Mouse (Mus musculus) testis, postnatal 10 days (tissue): ENCODE measurements around the gene Map3k20.

ENCODE experiments used
- DNase-seq: peaks from one replicate; pipeline ENCODE4 v3.0.0; 2021; ENCODE audit warnings: low spot score

Gene Map3k20

GRCm38 (mm10) chr2:72321591-72321990 lies 36.2 kb downstream of the Map3k20 start:
- DNase-seq: no peak

DNA sequence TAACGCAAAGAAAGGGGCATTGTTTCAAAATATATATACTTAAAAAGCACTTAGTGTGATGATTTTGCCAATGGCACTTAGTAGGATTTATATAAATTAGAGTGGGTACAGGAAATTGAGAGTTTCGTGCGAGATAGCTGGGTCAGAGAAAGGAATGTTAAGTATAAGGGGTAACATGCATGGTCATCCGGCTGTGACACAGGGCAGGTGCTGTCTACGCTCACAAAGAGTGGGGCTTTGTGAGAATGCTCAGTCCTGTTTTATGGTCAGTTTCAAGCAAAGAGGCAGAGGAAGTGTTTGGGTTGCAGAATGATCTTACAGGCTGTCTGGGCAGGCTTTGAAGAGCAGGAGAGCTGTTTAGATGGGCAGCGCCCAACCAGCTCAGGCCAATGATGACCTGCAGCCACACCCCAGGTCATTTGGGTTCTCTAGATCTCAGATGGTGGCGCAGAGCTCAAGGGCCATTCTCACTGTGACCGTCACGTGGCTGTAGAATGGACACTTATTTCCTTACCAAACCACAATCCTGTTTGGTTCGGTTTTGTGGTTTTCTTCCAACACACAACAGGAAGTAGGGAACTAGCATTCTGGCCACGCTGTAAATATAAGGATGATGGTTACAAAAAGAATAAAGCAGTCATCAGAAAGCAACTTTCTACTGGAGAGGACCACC lies 37.4 kb downstream of the Map3k20 start:
- DNase-seq: no peak

GRCm38 (mm10) chr2:72324436-72324835 lies 39.0 kb downstream of the Map3k20 start:
- DNase-seq: no peak

- no peak for DNase-seq
These were observed 41.1 kb downstream of the Map3k20 start for GRCm38 (mm10) chr2:72326491-72326890.

- DNase-seq: no peak
These were observed 43.0 kb downstream of the Map3k20 start for GRCm38 (mm10) chr2:72328435-72328834.

DNA sequence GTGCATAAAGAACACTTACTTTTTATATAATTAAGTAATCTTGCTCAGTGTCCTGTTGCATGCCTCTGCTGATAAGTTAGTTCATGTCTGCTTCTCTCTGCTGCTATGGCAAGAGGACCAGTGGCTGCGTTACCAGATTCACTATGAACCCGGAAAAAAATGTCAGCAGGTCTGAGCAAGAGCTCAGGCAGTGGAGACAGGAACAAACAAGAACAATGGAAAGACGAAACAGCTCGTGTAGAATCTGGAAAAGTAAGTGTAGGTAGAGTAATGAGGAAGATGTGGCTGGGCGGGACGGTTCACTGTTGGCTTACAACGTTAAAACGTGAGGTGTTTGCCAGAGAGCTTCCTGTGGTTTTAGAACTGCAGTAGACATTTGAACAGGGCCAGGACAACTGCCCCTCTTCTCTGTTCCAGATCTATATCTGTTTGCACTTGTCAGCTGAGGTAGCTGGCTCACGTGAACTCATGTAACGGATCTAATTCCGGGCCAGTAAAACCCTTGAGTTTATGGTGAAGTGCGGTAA lies 45.6 kb downstream of the Map3k20 start:
- DNase-seq: no peak

DNA sequence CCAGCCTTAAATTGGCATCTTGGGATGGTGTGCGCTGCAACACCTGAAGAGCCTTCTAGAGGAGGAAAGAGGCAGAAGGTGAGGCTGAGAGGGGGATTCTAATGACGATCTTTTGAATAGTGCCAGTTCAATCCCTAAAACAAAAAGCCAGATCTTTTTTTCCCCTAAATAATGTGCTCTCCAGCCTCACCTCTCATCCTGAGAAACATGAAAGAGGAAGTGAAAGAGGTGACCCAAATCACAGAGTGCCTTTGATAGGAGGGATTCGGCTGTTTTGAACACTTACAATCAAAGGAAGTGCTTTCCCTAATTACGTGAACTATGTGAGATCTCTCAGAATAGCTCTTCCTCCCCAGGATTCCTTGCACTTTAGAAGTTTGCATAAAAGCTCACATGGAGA lies 46.6 kb downstream of the Map3k20 start:
- no peak for DNase-seq

DNA sequence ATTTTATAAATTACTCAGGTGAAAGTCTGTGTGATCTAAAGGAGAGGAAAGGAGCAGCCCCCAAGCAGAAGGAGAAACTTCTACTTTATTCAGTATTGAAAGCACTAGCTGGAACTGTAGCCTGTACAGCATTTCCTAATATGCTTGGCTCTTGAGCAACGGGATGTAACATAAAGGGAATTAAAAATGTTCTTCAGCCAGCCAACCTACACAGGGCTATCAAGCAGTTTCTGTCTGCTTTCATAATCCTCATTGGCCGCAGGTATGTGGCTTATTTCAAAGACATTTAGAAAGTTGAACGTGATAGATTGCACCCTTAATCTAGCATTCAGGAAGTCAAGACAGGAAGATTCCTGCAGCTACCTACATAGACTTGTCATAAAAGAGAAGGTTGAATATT lies 47.8 kb downstream of the Map3k20 start:
- no peak for DNase-seq

GRCm38 (mm10) chr2:72336840-72337239 lies 51.4 kb downstream of the Map3k20 start:
- DNase-seq: no peak

GRCm38 (mm10) chr2:72345281-72345680 lies 59.8 kb downstream of the Map3k20 start:
- DNase-seq: no peak

GRCm38 (mm10) chr2:72351329-72351728 lies 65.9 kb downstream of the Map3k20 start:
- DNase-seq: no peak

DNA sequence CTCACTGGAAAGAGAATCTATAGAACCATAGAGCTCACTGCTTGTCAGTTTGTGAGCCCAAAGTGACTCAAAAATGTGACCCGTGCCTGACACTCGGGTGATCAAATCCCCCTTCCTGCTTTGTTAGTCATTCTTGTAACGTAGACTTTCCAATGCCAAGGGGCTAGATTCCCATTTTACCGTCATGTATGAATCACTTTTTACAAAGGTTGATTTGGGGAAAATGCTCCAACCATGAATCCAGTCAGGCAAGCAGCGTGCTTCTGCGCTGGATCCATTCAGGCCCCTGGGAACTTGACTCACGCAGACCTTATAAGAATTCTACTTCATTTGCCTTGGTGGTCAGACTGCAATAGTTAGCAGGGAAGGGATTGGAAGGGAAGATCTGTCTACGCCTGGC lies 66.3 kb downstream of the Map3k20 start:
- DNase-seq: no peak

DNA sequence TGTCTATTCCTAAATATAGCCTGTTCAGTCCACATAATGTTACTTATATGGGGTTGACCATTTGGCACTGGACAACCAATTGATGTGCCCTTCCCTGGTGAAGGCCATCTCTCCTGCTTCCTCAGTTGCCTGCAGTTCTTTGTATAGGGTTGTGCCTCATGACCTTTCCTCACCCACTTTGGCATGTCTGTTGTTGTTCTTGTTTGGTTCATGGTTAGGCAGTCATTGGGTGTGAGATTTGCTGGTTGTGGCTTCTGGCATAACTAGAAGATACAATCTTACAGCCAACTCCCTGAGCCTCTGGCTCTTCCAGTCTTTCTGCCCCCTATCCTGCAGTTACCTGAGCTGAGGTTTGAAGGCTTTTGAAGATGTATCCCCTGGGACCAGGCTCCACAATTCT lies 67.3 kb downstream of the Map3k20 start:
- no peak for DNase-seq

GRCm38 (mm10) chr2:72356471-72356870 lies 71.0 kb downstream of the Map3k20 start:
- no peak for DNase-seq

GRCm38 (mm10) chr2:72361572-72361971 lies 76.1 kb downstream of the Map3k20 start:
- no peak for DNase-seq

- no peak for DNase-seq
These were observed 78.0 kb downstream of the Map3k20 start for GRCm38 (mm10) chr2:72363449-72363848.

DNA sequence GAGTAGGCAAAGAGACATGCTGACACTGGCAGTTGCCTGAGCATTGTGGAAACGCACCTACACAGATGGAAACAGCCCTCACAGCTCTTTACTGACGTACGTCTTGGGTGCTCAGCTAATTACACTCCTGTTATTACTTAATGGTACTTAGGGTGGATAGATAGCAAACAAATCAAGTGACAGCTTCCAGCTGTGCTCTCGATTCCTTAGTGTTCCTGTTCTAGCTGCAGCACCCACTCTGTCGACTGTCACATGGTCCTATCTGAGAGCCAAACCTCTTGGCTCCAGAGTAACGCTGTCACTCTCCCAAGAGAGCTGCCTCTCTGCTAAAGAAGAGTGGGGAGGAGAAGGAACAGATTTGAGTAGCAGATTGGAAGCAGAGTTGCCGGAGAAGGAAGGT lies 80.5 kb downstream of the Map3k20 start:
- DNase-seq: no peak

- no peak for DNase-seq
These were observed 81.1 kb downstream of the Map3k20 start for GRCm38 (mm10) chr2:72366503-72366902.

DNA sequence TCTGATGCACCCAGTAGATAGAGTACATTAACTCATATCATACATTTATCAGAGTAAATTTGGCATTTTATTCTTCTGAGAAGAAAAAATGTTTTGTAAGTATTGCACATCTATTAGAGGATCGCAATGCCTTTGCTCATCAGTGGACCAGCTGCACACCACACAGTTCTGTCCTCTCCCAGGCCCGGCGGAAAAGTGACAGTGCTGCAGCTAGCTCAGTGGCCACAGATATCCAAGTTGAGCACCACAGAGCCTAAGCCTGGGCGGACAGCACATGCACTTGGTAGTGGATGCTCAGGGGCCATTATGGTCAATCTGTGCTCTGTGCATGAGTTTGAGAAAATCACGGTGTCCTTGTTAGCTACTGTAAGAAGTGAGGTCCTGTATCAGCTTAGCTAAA lies 82.4 kb downstream of the Map3k20 start:
- DNase-seq: no peak

GRCm38 (mm10) chr2:72369140-72369600 lies 83.7 kb downstream of the Map3k20 start:
- no peak for DNase-seq

DNA sequence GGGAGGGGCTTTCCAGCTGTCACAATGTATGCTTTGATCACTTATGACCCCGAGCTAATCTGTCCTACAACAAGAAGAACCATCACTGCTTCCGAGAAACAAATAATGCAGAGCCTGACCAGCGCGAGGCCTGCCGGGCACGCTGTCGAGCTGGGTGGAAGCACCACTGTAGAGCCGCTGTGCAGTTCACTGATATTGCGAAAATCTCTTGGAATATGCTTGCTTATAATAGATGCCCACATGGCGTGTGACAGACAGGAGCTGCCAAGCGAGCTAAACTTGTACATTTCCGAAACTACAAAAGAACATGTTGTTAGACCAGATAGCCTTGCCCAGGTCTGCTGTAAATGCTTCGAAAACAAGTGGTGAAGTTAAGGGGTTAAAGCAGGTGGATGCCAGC lies 86.7 kb downstream of the Map3k20 start:
- DNase-seq: no peak

DNA sequence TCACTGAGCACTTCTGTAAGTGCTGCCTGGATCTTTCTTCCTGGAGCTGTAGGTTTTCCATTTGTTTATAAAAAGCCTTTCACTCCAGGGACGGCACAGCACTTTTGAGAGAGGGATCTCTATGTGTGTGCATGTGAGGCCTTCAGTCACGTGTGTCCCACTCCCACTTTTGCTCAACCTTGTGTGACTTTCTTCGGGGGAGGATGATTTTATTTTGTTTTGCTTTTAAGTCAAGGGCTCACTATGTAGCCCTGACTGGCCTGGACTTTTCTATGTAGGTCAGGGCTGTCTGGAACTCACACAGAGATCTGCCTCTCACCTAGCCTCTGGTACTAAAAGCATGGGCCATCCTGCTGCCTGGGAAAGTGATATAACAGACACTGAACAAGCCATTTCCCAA lies 88.6 kb downstream of the Map3k20 start:
- DNase-seq: no peak

DNA sequence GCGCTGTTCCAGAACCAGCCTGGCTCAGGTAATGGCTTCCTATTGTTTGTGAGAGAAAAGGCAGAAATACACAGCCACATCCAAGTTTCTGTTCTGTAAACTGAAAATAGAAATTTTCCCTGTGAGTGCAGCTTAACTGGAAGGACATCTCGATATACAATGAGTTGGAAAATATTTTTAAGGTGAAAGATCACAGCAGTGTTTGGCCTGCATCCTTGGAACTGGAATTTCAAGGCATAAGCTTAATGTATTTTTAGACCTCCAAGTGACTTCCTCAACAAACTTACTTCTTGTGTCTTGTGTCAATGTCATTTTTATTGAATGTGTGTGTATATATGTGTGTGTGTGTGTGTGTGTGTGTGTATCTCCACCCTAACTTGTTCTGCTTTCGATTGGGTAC lies 90.4 kb downstream of the Map3k20 start:
- DNase-seq: no peak

DNA sequence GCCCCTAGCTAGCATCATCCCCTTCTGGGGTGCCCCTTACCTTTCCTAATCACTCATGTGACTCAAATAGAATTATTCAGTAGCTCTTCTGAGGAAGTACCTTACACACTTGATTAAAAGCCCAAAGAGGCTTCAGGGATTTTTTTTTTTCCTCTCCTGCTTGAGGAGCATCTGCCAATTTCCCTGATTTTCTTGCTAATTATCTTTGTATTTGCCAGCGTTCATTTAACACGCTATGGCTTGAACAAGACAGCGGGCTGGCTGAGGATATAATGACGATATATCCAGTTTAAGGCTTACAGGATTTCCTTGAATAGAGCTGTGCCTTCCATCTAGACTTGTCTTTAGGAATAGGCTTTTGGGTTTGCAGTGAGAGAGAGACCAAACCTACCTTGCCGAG lies 91.5 kb downstream of the Map3k20 start:
- DNase-seq: no peak
